Mouse (Mus musculus): ENCODE measurements at regions not wholly inside any gene's neighbourhood (a gene's known extent, or its start where the extent isn't known, plus 50 kb on each side); places are given as distances from the start of the nearest gene placed in this dataset.

DNA sequence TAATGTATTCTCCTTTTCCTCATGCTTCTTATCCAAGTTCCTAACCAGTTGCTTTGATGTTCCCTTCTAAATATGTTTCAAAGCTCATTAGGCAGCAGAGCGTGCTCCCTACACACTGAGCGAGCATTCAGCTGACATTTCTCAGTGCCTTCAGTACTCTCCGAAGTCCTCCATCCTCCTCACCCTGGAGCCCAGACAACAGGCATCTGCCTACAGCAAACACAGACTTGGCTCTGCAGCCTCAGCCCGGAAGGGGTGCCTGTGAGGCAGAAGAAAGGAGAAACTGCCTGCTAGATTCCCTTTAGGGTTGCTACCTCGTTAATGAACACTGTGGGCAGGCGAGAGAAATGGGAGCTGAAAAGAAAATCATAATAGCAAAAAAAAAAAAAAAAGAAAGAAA is 57.2 kb upstream of the Kcna3 start:
- DNase-seq (ENCODE audit: low spot score), result no peak
- H3K4me1 ChIP-seq, result no peaks in the 10 kb centered on the region
- no peaks in the 10 kb centered on the region for H3K27me3 ChIP-seq (ENCODE audit: low read depth, poor library complexity, severe bottlenecking)
- WGBS, result 72% methylated on average over 6 of the region's 6 CpGs
- no peak overlapping the region for H3K4me3 ChIP-seq
- no peaks in the 10 kb centered on the region for H3K9me3 ChIP-seq (replicated peaks)
- no peak overlapping the region for H3K27ac ChIP-seq
- H3K36me3 ChIP-seq, result no peaks in the 10 kb centered on the region

DNA sequence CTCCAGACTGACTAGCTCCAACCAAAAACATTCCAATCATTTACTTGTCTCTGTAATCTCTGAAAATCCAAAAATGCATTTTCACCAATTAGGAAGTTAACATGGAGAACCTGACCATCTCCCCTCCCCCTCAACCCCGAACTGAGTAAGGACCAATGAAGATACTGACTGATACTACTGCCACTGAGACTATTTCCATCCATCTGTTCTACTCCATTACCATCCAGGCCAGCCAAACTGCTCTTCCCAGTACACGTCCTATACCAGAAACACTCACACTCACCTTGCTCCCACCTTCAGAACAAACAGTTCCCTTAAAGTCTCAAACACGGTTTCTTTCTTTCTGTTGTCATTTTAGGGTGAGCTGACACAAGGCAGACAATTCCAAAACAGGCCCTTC is 55.1 kb upstream of the Kcna3 start:
- Histone ChIP-seq H3K27ac (no peak overlapping the region), H3K27me3 (ENCODE audit: low read depth, poor library complexity, severe bottlenecking) (no peaks in the 10 kb centered on the region), H3K36me3 (no peaks in the 10 kb centered on the region), H3K9me3 (replicated peaks) (no peaks in the 10 kb centered on the region), H3K4me3 (no peak overlapping the region), H3K4me1 (no peaks in the 10 kb centered on the region)
- DNase-seq (ENCODE audit: low spot score), result no peak
- WGBS, result 72% methylated on average over 3 of the region's 3 CpGs

DNA sequence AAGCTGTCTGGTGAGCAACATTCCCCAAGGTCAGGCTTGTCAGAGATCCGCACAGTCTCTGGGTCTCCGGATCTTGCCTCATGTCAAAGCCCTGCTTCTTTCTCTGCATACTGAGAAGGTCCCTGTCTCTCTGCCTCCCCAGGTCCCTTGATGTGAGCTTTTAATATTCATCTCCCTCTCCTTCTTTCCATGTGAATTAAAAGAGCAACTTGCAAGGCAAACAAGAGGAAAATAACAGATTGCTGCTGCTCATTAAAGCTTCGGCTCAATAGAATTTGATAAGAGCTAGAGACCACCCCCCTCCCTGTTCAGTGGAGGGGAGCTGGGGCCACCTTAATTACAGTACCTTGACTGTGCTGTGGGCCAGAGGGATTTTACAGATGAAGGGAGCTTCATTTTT is 54.6 kb upstream of the Kcna3 start:
- Histone ChIP-seq H3K36me3 (no peaks in the 10 kb centered on the region), H3K27me3 (ENCODE audit: low read depth, poor library complexity, severe bottlenecking) (no peaks in the 10 kb centered on the region), H3K9me3 (replicated peaks) (no peaks in the 10 kb centered on the region), H3K4me3 (no peak overlapping the region), H3K4me1 (no peaks in the 10 kb centered on the region), H3K27ac (no peak overlapping the region)
- no peak for DNase-seq (ENCODE audit: low spot score)
- 68% methylated on average over 3 of the region's 3 CpGs for WGBS

DNA sequence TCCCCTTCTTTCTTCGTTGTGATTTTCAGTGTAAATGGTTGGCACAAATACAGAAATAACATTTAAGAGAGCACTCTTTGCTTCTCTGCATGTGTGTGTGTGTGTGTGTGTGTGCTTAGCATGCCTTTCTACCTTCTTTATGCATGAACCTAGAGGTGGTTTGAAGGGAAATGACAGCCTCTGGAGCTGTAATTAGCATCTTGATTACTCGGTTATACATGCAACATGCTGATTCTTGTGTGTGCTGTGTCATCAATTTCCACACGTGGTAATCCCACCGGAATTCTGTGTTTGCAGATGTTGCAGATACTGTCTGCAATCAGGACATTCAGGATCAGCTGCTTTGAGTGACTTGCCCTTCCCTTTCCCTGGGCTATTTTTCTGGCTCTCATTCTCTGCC is 51.7 kb upstream of the Kcna3 start:
- Histone ChIP-seq H3K4me1 (no peaks in the 10 kb centered on the region), H3K27me3 (ENCODE audit: low read depth, poor library complexity, severe bottlenecking) (no peaks in the 10 kb centered on the region), H3K36me3 (no peaks in the 10 kb centered on the region), H3K27ac (no peak overlapping the region), H3K4me3 (no peak overlapping the region), H3K9me3 (replicated peaks) (no peaks in the 10 kb centered on the region)
- no peak for DNase-seq (ENCODE audit: low spot score)
- 81% methylated on average over 4 of the region's 4 CpGs for WGBS
